Mouse (Mus musculus) brain, embryonic 14.5 days (tissue): Measurements from ENCODE around the gene Trcg1.

Experiments
- CTCF ChIP-seq: fragments of 200-500 bp; IDR thresholded peaks from 2 replicates; pipeline ENCODE4 v1.5.1; 2012; ENCODE audit warnings: inconsistent platforms, mild to moderate bottlenecking, moderate library complexity, borderline replicate concordance; ENCODE audit not compliant: insufficient read depth, insufficient read length; ENCODE audit errors: extremely low read depth
- POLR2A ChIP-seq: fragments of 200-500 bp; IDR thresholded peaks from 2 replicates; pipeline ENCODE4 v1.6.1; 2012; ENCODE audit warnings: mild to moderate bottlenecking, inconsistent platforms, borderline replicate concordance; ENCODE audit not compliant: poor library complexity, insufficient read depth, insufficient read length, severe bottlenecking; ENCODE audit errors: extremely low read depth

DNA sequence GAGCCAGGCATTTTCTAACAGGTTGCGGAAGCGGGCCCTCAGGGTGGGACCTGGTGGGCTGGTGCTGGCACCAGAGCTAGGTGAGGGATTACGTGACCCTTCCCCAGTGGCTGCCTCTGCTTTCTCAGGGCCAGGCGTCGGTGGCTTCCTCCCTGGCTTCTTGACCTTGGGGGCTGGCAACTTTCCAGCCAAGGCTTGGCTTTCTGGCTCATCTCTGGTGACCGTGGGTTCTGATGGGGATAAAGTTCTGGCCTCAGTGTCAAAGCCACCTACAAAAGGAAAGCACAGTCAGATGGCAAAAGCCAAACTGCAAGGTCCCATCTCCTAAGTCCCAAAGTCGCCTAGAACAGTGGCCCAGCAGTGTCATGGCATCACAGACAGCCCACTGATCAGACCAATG, 17.7 kb downstream of the Trcg1 start:
- TF ChIP-seq POLR2A (no peak), CTCF (no peak)
